Mouse (Mus musculus) common myeloid progenitor, adult 5-6 weeks (primary cell): ENCODE data around the gene Mfsd9. TPM values are rescaled to one million over a fixed set of nuclear protein-coding genes. Genes with fewer than 3 reads are reported as not detected.
"Not testable (repeated sequence)": the region's sequence is repeated elsewhere in the genome, so short reads cannot be mapped to it uniquely, and the experiment has no call there.

ENCODE experiments used
- ATAC-seq: replicated peaks from 2 replicates; pipeline ENCODE4 v1.8.0; 2016; ENCODE audit warnings: low read depth, mild to moderate bottlenecking, moderate TSS enrichment, inconsistent platforms; ENCODE audit not compliant: poor library complexity, severe bottlenecking
- total RNA-seq: library from RNA; stranded (forward); fragments of 200-1000, 187-1606 nt; gene quantifications from 2 replicates; pipeline ENCODE4 v1.2.3, GENCODE M21; 2017

Mfsd9 gene
- total RNA-seq, 1 experiment from 2014 or later = 1.6 TPM

GRCm38 (mm10) chr1:40785876-40786445 lies 4.5 kb downstream of the Mfsd9 start:
- ATAC-seq = no peak

GRCm38 (mm10) chr1:40784306-40784705 lies 6.2 kb downstream of the Mfsd9 start:
- ATAC-seq = no peak

GRCm38 (mm10) chr1:40783450-40783849 lies 7.0 kb downstream of the Mfsd9 start:
- no peak for ATAC-seq

- ATAC-seq = no peak
These were observed 13.7 kb downstream of the Mfsd9 start for GRCm38 (mm10) chr1:40776763-40777162.

- ATAC-seq = no peak
These were observed 14.4 kb downstream of the Mfsd9 start for GRCm38 (mm10) chr1:40776102-40776501.

GRCm38 (mm10) chr1:40774040-40774439 lies 16.4 kb downstream of the Mfsd9 start:
- no peak for ATAC-seq

- no peak for ATAC-seq
These were observed 17.3 kb downstream of the Mfsd9 start for GRCm38 (mm10) chr1:40773234-40773633.

GRCm38 (mm10) chr1:40771196-40771970 lies 19.1 kb downstream of the Mfsd9 start:
- ATAC-seq = 0 out of 2 replicates have a peak, but pooled peaks have one; percentile 18

- no peak for ATAC-seq
These were observed 21.1 kb downstream of the Mfsd9 start for GRCm38 (mm10) chr1:40769331-40769894.

- ATAC-seq = peak; percentile 92
These were observed 21.9 kb downstream of the Mfsd9 start for GRCm38 (mm10) chr1:40768606-40769005.

- no peak for ATAC-seq
These were observed 22.9 kb downstream of the Mfsd9 start for GRCm38 (mm10) chr1:40767588-40767987.

- no peak for ATAC-seq
These were observed 25.0 kb downstream of the Mfsd9 start for GRCm38 (mm10) chr1:40765521-40765920.

- no peak for ATAC-seq
These were observed 25.7 kb downstream of the Mfsd9 start for GRCm38 (mm10) chr1:40764701-40765275.

GRCm38 (mm10) chr1:40764042-40764441 lies 26.4 kb downstream of the Mfsd9 start:
- ATAC-seq = no peak

- no peak for ATAC-seq
These were observed 30.6 kb downstream of the Mfsd9 start for GRCm38 (mm10) chr1:40759751-40760445.

GRCm38 (mm10) chr1:40746089-40746488 lies 44.4 kb downstream of the Mfsd9 start:
- ATAC-seq = 0 out of 2 replicates have a peak, but pooled peaks have one; percentile 15

- no peak for ATAC-seq
These were observed 49.7 kb downstream of the Mfsd9 start for GRCm38 (mm10) chr1:40740739-40741138.

GRCm38 (mm10) chr1:40738246-40738645 lies 52.2 kb downstream of the Mfsd9 start:
- ATAC-seq = not testable (repeated sequence)

GRCm38 (mm10) chr1:40737671-40738070 lies 52.8 kb downstream of the Mfsd9 start:
- no peak for ATAC-seq

GRCm38 (mm10) chr1:40728636-40729035 lies 61.9 kb downstream of the Mfsd9 start:
- no peak for ATAC-seq
